Mouse (Mus musculus): ENCODE data around the gene Itgb8. TPM values are rescaled to one million over a fixed set of nuclear protein-coding genes. Genes with fewer than 3 reads are reported as not detected.

Itgb8 gene
- total RNA-seq, 2 experiments from 2014 or later: 37.7 to 38.1 TPM

DNA sequence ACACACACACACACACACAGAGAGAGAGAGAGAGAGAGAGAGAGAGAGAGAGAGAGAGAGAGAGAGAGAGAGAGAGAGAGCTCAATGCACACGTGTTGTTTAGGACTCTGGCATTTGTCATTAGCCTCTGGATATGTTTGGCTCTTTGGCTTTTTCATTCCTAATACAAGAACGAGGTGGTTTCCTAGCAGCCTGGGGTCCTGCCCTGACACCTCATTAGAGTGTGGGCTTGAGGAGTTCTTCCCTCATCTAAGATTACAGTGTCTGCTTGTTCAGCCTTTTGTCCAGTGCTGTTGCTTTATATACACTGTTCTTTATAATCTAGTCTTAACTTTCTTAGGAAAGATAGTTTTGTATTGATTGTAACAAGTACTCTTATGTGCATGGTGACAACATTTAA lies 27.1 kb downstream of the Itgb8 start:
- intact Hi-C loops (cut with DNase I): no loop called here
- DNase-seq (ENCODE audit: low spot score in 2 of 2): no peak

DNA sequence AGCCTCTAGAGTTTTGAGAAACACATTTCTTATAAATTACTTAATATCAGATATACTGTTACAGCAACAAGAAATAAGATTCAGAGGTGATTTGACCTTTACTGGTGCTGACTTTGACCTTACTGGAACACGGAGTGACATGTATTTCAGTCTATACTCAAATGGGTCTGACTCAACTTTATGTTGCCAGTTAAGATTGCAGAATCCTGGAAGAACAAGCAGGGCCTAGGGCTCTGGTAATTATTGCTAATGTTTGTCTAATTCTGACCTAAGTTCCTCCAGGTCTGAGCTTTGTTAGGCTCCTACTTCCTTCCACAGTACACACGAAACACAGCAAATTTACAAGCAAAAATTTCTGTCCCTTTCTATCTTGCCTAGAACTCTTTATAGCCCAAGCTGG lies 28.0 kb downstream of the Itgb8 start:
- intact Hi-C loops (cut with DNase I): no loop called here
- DNase-seq (ENCODE audit: low spot score in 2 of 2): no peak

DNA sequence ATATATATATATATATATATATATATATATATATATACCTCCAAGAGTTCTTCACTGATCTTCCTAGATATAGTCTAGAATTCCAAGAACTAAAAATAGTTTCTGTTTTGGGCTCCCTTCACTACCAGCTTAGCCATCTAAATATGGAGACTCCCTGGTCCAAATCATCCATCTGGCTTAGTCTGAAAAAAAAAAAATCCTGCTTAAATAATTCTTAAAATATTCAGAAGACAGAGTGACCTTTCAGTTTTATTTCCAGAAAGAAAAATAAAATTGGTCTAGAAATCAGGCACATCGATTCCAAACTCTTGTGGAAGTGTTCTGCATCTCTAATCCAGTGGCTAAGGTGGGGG lies 28.6 kb downstream of the Itgb8 start:
- DNase-seq (ENCODE audit: low spot score in 2 of 2): peak in 1 of 2 experiments; percentile 14
- intact Hi-C loops (cut with DNase I): no loop called here

DNA sequence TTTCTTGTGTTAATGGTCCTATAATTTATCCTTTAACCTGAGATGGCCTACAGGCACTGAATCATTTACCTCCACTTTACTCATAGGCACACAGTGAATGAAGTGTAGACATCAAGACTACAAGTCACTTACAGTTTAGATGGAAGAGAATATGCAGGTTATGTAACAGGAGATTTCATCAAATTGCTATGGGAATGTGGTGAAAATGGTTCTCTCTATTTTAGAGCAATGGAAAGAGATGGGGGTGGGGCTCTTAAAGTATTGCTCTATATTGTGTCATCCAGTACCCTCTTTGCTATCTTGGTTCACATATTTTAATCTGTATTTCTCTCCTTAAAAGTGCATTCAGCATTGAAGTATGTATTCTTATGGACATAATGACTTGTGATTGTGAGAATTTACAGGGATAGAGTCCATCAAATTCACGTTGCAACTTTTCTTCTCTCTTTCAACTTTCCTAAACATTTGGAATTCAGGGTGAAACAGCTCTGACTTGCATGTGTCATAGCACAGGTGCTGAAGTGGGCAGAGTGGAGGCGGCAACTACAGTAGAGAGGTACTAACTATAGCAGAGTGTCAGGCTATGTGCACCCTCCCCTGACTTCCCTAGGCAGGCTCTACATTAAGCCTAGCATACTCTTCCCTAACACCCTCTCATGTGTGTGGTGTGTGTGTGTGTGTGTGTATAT lies 29.1 kb downstream of the Itgb8 start:
- intact Hi-C loops (cut with DNase I): no loop called here
- DNase-seq (ENCODE audit: low spot score in 2 of 2): peak; percentile 39 to 60

DNA sequence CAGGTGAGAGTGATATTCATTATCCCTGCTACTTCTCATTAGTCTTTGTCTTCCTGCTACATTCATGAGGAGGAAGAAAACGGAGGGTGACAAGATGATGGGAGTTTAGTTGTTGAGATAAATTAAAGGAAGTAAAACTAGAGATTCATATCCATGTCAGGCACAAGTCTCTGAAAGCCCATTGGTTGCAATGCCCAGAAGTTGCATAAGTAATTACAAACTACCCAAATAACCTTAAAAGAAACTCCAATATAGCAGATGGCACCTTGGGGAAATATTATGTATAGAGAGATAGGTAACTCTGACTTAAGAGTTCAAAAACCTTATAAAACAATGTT lies 31.2 kb downstream of the Itgb8 start:
- DNase-seq (ENCODE audit: low spot score in 2 of 2): no peak
- intact Hi-C loops (cut with DNase I): no loop called here

DNA sequence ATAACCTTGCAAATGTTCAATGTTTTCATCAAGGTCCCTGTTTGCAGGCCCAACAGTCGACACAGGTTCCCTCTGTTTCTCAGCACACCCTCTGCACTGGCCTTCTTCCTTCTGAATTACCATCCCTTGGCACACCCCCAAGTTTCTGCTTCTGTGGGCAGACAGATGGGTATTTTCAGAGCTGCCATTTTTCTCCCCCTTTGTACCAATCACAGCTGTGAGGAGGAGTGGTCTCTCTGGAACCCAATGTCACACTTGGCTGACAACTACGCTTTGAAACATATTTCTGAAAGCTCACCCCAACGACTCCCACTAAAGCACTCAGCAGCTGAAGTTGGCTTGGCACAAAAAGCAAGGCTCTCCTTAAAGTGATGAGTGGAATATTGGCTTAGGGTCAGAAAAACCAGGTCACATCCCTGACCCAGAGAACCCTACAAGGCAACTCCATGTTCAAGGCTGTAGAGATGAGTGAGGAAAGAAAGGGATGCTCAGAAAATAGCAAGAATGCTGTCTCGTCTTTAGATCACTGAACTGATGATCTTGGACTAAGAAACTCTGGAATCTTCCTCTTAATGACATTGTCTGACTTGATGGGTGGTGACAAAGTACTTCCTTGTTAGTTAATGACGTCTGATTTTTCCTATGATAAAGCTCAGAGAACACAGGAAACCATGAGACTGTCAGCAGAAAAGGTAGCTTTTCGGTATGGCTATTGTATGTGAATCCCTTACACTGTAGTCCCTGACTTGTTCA lies 31.7 kb downstream of the Itgb8 start:
- peak; percentile 59 to 75 for DNase-seq (ENCODE audit: low spot score in 2 of 2)

DNA sequence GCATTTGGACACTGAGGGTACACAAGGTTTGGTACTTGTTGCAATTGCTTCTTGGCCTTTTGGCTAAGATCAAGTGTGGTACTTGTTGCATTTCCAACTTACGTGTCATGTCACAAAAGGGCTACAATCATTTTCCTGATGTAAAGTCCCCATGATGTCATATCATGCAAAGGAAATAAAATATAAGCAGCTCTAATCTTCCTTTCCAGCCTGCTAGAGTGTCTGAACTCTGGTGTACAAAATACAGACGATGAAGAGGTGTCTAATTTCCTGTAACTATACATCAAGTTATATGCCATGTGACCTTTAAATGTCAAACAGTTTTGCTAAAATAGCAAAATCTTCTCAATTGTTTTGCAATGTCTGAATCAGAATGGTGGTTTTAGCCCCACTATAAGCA lies 34.2 kb downstream of the Itgb8 start:
- intact Hi-C loops (cut with DNase I): no loop called here

More for the DNA sequence above, 31.7 kb downstream of the Itgb8 start:
- intact Hi-C loops (cut with DNase I): no loop called here

DNA sequence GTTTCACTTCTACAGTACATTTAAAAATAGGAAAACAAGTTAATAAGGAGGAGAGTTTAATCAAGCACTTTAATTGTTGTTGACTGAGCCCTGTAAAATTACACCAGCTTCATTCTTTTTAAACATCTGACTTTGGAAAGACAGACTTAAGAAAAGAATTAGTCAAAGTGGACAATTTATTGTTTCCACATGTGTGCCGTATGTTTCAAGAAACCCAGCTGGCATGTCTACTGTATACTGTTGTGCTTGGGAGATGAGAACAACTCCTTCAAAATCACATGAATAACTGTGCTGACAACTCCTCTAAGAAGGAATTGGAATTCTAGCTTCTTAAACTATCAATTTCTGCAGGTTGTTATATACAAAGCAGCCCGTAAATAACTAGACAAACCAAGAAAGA lies 35.8 kb downstream of the Itgb8 start:
- DNase-seq (ENCODE audit: low spot score in 2 of 2): no peak
- intact Hi-C loops (cut with DNase I): no loop called here

More for the DNA sequence above, 34.2 kb downstream of the Itgb8 start:
- DNase-seq (ENCODE audit: low spot score in 2 of 2): no peak

DNA sequence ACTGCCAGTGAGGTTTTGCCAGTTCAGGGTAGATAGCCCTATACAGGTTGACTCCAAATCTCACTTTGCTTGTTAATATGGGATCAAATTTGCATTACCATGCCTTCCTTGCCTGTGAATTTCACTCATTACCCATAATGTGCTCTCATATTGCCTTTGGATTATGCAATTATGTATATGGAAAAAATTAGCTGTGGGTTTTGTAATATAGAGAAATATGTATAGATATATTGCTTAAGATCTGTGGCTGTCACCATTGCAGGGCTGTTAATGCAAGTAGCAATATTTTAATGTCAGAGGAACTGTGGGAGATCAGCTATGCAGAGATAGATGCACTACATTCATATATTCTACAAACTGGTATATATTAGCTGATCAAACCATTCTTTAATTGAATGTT lies 43.5 kb downstream of the Itgb8 start:
- DNase-seq (ENCODE audit: low spot score in 2 of 2): no peak
- intact Hi-C loops (cut with DNase I): no loop called here

DNA sequence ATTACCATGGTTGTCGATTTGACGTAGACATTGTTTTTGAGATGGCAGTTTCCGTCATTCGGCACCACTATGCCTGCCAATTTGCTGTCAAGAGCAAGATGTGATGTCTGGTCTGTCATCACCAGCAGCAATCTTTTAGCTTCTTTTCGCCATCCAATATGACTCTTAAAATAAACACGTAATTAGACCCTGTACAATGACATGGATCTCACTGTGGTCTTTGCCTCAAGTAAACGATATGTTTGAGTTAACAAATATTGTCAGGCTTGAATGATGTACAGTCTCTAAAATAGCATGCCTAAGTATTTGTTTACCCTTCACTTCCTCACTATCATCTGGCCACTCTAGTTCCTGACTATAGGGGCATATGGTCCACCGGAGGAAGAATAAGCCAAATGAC lies 48.8 kb downstream of the Itgb8 start:
- no peak for DNase-seq (ENCODE audit: low spot score in 2 of 2)
- intact Hi-C loops (cut with DNase I): no loop called here

DNA sequence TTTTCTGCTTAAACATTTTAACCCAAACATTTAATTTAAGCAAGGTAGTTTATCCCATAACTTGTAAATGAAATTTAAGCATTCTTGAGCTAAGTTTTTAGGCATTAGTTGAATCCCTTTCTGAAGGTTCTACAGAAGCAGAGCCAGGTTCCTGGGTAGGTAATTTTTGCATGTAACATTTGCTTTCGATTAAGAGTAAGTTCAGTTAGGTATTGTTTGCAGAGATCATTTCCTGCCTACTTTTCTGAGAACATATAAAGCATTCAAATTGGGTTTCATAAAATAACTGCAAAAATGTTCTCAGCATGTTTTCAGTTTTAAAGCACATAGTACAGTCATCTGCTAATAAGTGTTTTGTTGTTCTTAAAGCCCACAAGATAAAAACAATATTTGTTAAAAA lies 53.2 kb downstream of the Itgb8 start:
- intact Hi-C loops (cut with DNase I): no loop called here
- DNase-seq (ENCODE audit: low spot score in 2 of 2): no peak

DNA sequence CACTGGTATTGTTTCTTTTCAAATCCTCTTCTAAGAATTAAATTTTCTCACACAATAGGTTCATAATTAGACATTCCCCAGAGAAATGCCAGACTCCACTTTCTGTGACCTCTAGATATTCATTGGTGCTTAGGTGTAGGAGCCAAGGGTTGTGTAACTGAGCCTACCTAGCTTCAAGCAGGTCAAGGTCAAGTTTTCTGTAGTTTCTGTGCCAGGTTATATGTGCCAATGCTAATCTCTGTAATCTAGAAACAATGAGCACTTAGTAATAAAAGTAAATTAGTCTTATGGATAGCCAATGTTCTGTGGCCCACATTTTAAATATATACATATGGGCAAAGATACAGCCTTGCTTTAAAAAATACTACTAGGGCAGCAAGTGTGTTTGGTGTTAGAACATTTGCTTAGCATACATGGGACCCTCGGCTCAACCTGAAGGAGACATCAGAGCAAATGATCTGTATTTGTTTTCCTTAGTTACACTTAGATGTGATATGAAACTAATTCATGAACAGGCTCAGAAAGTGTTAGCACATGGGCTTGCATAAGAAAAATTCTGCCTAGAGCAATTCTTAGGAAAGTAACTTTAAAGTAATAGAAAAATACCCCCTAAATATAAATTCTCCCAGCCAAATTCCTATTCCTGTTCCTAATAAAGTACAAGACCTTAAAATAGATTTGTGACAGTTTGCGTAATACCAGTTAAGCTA lies 56.2 kb downstream of the Itgb8 start:
- no peak for DNase-seq (ENCODE audit: low spot score in 2 of 2)
- intact Hi-C loops (cut with DNase I): no loop called here

DNA sequence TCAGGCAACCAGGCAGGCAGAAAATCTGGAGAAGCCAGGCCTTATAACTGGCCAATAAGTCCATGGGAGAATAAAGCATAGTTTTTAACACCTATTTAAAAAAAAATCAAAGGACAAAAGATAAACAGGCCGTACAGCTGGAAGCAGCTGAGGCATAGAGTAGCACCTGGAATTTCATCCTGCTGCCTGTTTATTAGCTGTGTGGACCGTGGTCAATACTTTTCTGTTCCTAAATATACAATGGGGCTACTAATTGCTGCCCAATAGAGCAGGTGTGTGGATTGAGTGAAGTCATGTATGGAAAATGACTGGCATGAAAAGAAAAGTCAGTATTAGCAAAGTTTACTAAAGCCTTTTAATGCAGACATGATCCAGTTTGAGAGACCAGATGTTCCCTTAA lies 62.6 kb downstream of the Itgb8 start:
- no peak for DNase-seq (ENCODE audit: low spot score in 2 of 2)
- intact Hi-C loops (cut with DNase I): no loop called here

DNA sequence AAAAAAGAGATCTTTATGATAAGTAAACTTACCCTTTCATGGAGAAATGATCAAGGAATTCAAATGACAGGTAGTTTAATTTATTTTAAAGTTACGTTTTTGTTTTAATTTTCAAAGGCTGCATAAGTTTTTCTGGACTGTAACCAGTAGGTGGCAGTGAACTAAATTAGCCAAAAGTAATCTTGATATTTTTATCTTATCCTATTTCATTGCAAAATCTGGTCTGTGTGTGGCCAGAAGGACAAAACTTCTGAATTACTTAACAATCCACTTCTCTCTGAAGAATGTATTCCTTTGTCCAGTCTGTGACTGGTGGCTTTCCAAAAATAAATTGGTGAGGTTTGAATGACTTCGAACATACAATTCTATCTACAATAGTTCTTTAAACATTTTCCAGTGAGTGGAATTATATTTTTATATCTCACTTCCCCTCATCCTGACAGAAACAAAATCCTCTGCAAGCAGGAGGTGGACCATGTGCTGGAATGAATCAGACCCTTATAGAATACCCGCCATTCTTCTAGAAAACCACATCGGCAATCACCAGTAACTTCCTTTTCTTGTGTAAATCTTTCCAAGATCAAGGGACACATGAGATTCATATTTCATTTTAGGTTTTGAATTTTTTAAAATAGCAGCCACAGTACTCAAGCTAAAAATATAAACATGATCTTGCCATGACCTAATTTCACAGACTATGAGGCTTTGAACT lies 68.6 kb downstream of the Itgb8 start:
- no peak for DNase-seq (ENCODE audit: low spot score in 2 of 2)
- intact Hi-C loops (cut with DNase I): loop anchor here (5.0 kb wide), 1 partner anchor 157 kb away; no protein-coding TSS in a partner anchor

DNA sequence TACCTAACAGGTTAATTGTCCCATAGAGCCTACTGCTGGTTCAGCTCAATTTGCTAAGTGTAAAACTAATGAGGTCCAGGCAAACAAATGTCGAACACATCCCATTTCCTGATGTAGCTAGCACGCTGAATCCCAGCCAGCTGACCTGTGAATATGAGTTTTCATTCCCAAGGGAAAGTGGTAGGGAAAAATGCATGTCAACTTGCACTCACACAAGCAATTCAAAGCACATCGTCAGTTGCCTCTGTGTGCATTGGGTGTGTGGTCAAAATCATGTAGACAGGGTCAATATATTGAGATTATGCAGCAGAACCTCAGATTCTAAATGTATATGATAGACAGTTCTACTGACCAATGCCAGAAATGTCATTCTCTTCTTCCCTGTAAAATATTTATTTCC lies 69.5 kb downstream of the Itgb8 start:
- DNase-seq (ENCODE audit: low spot score in 2 of 2): no peak
- intact Hi-C loops (cut with DNase I): loop anchor here (5.0 kb wide), 1 partner anchor 158 kb away; no protein-coding TSS in a partner anchor

DNA sequence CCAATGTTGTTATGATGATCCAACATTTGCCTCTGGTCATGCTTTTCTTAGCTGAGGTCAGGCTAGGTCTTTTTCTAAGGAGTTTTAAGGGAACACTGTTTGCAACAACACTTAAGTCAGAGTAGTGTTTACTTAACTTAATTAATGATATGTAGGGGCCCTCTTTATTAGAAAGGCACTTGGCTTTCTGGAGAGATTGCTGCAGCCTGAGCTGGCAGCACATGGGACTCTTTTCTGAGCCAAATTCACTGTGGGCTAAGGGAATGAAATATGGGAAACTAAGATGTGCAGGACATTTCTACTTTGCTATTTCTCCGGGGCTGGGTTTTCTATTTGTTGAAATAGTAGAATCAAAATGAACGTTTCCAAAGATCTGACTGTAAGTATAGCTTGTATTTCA lies 73.5 kb downstream of the Itgb8 start:
- intact Hi-C loops (cut with DNase I): loop anchor here (5.0 kb wide), 1 partner anchor 162 kb away; no protein-coding TSS in a partner anchor

DNA sequence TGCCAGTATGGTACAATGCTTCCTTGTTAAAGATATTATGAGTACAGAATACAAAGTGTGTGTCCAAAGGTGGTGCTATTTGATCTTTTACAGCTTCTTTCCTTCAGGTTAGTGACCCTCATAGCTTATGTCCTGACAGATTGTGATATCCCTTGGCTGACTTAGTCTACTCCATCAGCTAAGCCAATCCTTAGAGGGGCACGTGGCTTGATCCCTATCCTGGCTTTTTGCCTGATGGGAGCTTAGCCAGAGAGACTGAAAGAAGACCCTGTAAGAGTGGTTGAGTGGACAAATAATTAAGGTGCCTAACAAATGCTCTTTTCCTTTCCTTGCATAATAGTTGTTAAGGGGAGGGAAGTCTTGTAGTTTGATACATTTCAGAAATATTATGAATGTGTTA lies 73.9 kb downstream of the Itgb8 start:
- DNase-seq (ENCODE audit: low spot score in 2 of 2): no peak
- intact Hi-C loops (cut with DNase I): loop anchor here (5.0 kb wide), 1 partner anchor 163 kb away; no protein-coding TSS in a partner anchor

More for the DNA sequence above, 73.5 kb downstream of the Itgb8 start:
- DNase-seq (ENCODE audit: low spot score in 2 of 2): no peak

DNA sequence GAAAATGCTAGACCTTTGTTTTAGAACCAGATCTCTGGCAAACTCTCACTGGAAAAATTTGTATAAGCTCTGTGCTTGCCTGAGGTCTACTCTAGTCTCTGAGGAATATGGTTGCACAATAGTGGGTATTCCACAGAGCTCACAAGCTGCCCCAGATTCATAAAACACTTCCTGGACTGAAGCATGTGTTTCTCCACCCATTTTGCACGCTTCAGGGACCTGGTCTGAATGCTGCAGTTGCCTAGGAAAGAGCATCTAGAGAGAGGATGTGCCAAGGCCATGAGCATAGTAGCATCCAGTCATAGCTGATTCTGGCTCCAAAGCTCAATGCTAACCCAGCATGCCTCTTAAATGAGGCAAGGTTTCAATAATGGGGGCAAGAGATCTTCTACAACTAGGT lies 74.4 kb downstream of the Itgb8 start:
- no peak for DNase-seq (ENCODE audit: low spot score in 2 of 2)
- intact Hi-C loops (cut with DNase I): no loop called here

DNA sequence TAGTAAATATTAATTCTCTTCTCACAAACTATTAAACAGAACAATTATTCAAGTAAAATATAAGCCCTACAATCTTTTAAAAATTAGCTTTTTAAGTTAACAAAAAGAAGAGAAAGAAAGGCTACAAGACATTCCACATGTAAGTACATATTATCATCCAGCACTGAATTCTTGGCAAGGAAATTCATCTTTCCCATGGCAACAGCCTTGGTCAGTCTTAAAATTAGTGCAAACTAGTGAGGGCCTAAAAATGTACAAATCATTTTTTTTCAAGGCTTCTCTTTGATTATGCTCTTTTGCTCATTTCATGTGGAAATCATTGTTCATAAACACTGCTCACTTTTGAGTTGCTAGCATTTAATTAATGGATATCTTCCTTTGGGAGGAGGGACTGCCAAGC lies 77.8 kb downstream of the Itgb8 start:
- intact Hi-C loops (cut with DNase I): no loop called here
- no peak for DNase-seq (ENCODE audit: low spot score in 2 of 2)

Data from left cerebral cortex, postnatal 14 days (tissue).